Mouse (Mus musculus) layer of hippocampus, adult 2 months (tissue): Measurements from ENCODE around the gene Snrpe. TPM values are rescaled to one million over a fixed set of nuclear protein-coding genes. Genes with fewer than 3 reads are reported as not detected.

ENCODE experiments used
- DNase-seq, 2 experiments: peaks; one replicate each; pipeline ENCODE4 v3.0.0; 2022; ENCODE audit warnings: low spot score in 2 of 2
- H3K27ac ChIP-seq: fragments of 200-600 bp; 2 replicates; pipeline ENCODE4 v1.8.1; 2022
- H3K4me3 ChIP-seq: fragments of 200-600 bp; 2 replicates; pipeline ENCODE4 v1.8.1; 2022; ENCODE audit warnings: mild to moderate bottlenecking
- CTCF ChIP-seq: fragments of 200-600 bp; conservative IDR thresholded peaks from 2 replicates; pipeline ENCODE4 v1.8.1; 2022; ENCODE audit warnings: antibody characterized with exemption, mild to moderate bottlenecking, moderate library complexity
- long read RNA-seq, 2 experiments: library from polyadenylated mRNA; stranded (forward); transcript quantifications; one replicate each; pipeline ENCODE4 v2.0.0; 2021; ENCODE audit warnings: borderline mapping rate in 2 of 2
- total RNA-seq, 2 experiments: library from RNA; stranded (reverse); gene quantifications; 2 replicates each; pipeline ENCODE4 v1.2.3; 2021

The Snrpe gene
- 10 to 100 TPM; 58.5 to 69.1 TPM for total RNA-seq
- long read RNA-seq, experiment 1, transcript Snrpe-204 (5 exons, 503 nt) = major isoform, 38 of 43 reads
- long read RNA-seq, experiment 1, partial matches to known transcripts = 2 of 43 reads
- long read RNA-seq, experiment 1, other reads (novel, unspliced or antisense) = 0 of 43 reads
- long read RNA-seq, experiment 2, transcript Snrpe-204 (5 exons, 503 nt) = major isoform, 39 of 49 reads
- long read RNA-seq, experiment 2, transcript Snrpe-206 (4 exons, 653 nt) = minor isoform, 5 of 49 reads
- long read RNA-seq, experiment 2, partial matches to known transcripts = 4 of 49 reads
- long read RNA-seq, experiment 2, other reads (novel, unspliced or antisense) = 1 of 49 reads

DNA sequence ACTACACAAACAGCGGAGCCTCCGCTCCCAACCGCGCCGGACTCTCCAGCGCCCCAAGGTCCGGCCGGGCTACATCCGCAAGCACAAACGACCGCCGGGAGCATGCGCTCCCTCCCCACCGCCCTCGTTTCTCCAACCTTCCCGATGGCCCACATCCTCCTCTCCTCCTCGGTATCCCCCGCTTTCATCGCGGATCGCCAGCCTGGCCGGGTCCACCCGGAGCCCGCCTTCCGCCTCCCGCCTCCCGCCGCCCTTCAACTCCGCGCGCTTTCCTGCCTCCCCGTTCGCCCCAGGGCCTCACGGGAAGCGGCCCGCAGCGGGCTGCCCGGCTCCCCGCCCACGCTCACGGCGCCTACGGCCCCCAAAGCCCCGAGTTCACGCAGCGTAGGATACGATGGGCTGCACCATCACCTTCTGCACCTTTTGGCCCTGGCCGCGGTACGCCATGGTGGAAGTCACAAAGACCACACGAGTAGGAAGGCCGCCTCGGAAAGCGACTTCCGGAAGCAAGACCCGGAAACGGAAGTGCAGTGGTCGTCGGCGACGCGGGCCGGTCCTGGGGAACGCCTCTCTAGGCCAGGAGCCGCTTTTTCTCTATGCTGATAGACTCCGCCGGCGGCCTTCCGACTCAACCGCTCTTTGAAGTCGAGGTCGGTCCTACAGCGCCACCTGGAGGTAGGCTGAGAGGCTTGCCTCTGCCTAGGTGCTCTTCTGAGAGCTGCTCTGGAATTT, at the start of gene Snrpe:
Snrpe (minus strand) TSS at position 521 of the 732 bp plus-strand sequence.
- TF ChIP-seq CTCF = peak; percentile 99
- Histone ChIP-seq H3K27ac (peak within 1 kb of the TSS; percentile 95), H3K4me3 (peak within 1 kb of the TSS; percentile 98)
- DNase-seq = peak; percentile 95 to 98

DNA sequence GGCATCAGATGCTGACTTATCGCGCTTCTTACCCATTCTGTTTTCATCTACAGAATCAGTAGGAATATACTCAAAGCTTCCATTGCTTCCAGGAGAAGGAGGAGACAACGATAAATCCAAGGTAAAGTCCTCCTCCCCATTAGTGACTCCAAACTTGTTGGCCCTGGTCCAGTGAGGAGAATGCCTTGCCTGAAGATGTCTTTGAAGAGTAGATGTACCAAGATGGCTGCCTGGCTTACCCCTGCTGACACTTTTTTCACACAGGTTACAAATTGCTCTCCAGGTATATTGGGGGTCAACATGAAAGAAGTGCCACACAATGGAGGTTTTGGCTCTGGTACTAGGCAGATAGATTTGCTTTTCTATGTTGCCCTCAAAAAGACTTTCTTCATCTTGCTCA, 48.8 kb upstream of the Snrpe start:
- Histone ChIP-seq H3K27ac (no peak overlapping the region; the same call in 1 of the 2 replicates), H3K4me3 (no peak overlapping the region)
- DNase-seq = no peak
- TF ChIP-seq CTCF = no peak

DNA sequence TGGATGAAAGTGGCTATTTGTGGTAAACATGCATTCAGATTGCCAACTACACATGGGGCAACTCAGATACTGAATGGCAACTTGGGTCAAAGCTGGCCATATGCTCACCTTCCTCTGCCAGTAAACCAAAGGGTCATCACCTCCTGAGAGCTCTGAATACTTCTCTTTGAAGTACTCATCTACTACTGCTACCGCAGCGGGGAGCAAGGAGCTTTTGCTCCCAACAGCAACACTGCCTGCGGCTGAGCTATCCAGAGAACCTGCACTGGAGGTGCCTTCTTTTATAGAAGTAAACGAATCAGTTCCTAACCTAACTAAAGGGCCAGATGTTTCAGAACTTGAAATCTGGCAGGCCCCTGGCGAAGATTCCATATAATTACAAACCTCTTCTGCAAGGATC, 46.7 kb upstream of the Snrpe start:
- no peak for TF ChIP-seq CTCF
- H3K4me3 ChIP-seq = no peak overlapping the region
- DNase-seq = no peak
- no peak overlapping the region for H3K27ac ChIP-seq

DNA sequence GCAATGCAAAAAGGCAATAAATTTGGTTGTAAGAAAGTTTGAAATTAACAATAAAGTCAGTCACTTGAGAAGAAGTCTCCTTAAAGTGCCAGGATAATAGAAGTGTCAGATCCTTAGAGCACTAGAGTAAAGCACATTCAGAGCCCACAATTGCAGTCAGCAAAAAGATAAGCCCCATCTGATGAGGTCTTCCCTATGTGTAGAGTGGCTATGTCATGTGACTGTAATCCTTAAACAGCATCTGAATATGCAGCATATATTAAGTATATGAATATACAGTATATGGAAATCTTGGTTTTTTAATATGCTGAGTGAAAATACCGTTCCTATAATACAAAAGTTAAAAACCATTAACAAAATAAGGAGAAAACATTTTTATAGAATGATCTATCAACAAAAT, 42.9 kb upstream of the Snrpe start:
- TF ChIP-seq CTCF = no peak
- DNase-seq = no peak
- Histone ChIP-seq H3K4me3 (no peak overlapping the region), H3K27ac (no peak overlapping the region)

DNA sequence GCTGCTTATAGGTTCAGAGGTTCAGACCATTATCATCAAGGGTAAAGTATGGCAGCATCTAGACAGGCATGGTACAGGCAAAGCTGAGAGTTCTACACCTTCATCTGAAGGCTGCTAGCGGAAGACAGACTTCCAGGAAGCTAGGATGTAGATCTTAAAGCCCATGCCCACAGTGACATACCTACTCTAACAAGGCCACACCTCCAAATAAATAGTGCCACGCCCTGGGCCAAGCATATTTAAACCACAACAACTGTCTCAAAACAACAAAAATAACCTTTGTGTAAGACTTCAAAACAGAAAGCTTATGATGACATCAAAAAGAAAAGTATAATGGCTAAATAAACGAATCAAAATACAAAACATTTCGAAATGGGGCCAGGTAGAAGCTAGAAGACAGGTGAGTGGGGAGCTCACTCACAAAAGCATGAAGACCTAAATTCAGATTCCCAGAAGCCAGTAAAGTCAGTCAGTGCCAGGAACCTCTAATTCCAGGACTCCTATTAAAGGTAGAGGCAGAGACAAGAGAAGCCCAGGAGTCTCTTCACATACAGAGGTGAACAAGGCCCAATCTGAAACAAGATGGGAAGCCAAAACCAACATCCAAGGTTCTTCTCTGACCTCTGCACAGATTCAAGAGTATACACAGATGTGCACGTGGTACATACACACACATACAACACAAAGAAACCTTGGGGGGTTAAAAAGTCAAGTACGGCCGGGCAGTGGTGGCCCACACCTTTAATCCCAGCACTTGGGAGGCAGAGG, 40.4 kb upstream of the Snrpe start:
- DNase-seq = no peak
- no peak for TF ChIP-seq CTCF
- H3K27ac ChIP-seq = no peak overlapping the region
- no peak overlapping the region for H3K4me3 ChIP-seq

DNA sequence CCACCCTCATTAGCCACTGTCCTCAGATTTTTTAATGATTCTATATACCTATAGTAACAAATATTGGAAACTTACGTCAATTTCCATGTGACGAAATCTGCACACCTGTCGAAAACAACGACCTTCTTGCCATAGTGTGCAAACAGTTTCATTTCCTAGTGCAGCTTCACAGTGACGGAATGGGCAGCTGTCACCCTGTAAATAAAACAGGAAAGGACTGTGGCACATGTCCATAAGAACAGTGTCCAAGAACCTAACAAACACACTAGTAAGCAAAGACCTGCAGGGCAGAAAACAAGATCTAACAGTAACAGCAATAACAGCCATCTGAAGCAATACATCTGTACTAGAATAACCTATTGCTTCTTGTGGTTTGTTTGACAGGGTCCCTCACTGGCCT, 35.6 kb upstream of the Snrpe start:
- no peak for TF ChIP-seq CTCF
- no peak overlapping the region for H3K4me3 ChIP-seq
- no peak overlapping the region; the same call in 1 of the 2 replicates for H3K27ac ChIP-seq
- no peak for DNase-seq

DNA sequence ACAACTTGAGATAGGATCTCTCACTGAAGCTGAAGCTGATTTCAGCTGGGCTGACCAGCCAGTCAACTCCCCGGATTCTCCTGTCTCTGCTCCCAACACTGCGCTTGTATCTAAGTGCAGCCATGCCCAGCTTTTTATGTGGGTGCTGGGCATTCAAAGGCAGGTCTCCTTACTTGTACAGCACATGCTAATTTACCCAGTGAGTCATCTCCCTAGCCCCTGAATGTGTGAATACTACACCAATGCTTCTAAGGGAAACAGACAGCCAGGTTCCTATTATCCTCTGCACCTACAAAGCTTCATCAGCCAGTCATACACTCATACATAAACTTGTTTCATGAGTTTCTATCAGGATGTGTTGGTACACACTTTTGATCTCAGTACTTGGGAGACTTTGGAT, 31.1 kb upstream of the Snrpe start:
- Histone ChIP-seq H3K27ac (no peak overlapping the region), H3K4me3 (no peak overlapping the region)
- TF ChIP-seq CTCF = no peak
- DNase-seq = no peak

DNA sequence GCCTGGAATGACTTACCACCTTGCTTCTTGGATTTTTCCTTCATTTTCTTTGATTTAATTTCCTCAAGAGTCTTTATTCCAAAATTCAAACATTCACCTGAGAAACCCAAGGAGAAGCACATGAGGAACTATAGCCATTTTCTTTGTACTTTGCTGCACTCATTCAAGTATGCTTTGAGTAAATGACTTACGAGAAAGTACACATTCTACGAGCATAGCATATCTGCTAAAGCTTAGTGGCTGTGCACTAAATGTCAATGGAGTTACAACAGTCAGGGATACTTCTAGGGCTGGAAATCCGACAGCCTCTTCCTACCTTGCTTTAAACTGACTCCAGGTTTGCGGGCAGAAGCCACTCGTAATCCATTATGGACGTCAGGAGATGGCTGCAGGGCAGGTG, 28.4 kb upstream of the Snrpe start:
- TF ChIP-seq CTCF = no peak
- Histone ChIP-seq H3K4me3 (no peak overlapping the region), H3K27ac (no peak overlapping the region)
- no peak for DNase-seq

DNA sequence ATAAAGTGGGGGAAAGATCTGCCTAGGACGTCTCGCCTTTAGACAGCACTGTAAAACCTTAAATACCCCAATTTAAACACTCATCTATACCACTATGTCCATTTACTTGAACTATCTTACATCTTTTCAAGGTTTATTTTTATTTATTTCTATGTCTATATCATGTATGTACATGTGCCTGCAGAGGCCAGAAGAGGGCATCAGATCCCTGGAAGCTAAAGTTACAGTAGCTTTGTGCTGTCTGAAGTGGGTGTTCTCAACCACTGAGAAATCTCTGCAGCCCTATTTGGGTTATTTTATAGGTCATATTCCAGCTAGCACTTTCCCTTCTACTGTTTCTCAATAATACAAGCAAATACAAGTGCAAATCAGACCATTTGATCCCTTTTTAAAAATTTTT, 22.1 kb upstream of the Snrpe start:
- peak; percentile 71 for TF ChIP-seq CTCF
- DNase-seq = no peak
- Histone ChIP-seq H3K4me3 (no peak overlapping the region), H3K27ac (no peak overlapping the region)

DNA sequence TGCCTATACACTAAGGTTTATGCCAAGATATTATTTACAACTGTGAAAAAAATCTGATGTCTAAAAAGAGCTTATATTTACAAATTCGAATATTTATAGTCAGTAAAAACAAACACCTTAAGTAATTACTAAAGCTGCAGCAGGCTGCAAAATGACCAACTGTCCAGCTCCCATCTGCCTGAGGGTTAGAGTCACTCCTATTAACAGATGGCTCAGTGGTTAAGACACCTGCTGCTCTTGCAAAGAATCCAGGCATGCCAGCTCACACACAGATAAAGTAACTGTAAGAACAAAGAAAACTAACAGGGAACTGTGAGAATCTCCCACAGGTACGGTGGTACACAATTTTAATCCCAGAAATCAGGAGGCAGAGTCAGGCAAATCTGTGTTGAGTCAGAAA, 15.0 kb upstream of the Snrpe start:
- TF ChIP-seq CTCF = no peak
- no peak overlapping the region for H3K4me3 ChIP-seq
- no peak overlapping the region for H3K27ac ChIP-seq
- DNase-seq = no peak

DNA sequence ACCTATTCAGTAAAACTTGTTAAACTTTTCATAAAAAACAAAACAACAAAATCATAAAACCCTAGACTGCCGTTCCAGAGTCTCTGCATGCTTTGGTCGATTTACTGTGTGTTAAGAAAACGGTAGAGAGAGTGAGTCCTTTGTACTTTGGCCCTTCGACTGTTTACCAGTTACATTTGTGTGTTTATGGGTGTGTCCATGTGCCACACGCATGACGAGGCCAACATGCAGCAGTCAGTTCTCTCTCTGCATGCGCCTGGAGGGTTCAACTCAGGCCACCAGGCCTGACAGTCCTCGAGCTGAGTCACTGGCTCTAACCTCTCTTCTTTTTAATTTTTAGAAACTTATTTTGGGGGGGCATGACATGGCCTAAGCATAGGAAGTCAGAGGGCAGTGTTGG, 8.2 kb upstream of the Snrpe start:
- no peak overlapping the region for H3K27ac ChIP-seq
- DNase-seq = no peak
- TF ChIP-seq CTCF = no peak
- H3K4me3 ChIP-seq = no peak overlapping the region

DNA sequence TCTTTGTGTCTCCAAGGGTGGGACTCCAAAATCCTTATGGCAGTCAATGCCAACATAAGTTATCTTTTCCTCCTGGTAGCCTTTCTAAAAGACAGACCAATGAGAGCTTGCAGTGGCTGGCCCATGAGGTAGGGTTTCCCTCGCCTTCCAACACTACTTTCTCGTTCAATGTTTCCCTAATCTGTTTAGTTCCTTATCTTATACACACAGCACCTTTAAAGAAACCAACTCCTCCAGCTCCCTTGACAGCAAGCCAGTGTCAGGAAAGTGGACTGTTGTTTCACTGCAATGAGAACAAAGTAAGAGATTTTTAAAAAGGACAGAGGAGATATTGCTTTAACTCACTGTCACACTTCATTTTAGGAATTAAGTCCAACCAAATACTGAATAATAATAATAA, 7.8 kb upstream of the Snrpe start:
- no peak overlapping the region for H3K27ac ChIP-seq
- TF ChIP-seq CTCF = no peak
- no peak overlapping the region for H3K4me3 ChIP-seq
- no peak for DNase-seq

DNA sequence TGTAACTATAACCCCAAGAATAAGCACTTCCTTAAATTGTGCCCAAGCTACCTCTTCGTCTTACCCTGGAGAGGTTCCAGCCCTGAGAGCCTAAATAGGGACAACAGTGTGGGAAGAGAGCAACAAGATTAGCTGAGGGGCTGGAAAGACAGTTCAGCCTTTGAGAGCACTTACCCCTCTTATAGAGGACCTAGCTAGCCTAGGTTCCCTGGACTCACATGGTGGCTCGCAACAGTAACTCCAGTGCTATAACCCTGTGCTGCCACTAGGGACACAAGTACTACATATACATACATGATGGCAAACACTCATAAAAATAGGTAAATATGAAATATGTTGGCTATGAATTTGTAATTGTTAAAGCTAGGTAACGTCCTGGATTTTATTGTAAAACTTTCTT, 3.7 kb upstream of the Snrpe start:
- Histone ChIP-seq H3K27ac (no peak overlapping the region), H3K4me3 (no peak overlapping the region)
- peak; percentile 71 for TF ChIP-seq CTCF
- DNase-seq = no peak

DNA sequence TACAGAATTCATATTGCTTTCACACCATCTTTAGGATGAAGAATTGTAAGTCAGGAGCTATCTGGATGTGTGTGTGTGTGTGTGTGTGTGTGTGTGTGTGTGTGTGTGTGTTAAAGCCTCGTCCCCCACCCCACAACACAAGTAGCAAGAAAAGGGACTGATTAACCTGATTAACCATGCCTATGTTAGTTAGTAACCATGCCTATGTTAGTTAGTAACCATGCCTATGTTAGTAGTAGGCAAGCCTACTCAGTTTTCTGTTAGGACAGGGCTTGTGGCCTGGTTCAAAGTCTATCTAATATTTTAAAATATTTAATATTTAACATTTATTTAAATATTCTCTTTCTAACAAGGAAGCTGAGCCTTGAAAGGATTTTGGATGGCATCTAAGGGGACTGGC, 1.3 kb upstream of the Snrpe start:
- no peak overlapping the region for H3K4me3 ChIP-seq
- no peak for DNase-seq
- H3K27ac ChIP-seq = no peak overlapping the region
- TF ChIP-seq CTCF = no peak
